Mouse (Mus musculus) heart, adult 2 months (tissue): Measurements from ENCODE around the gene Gm10197. TPM values are rescaled to one million over a fixed set of nuclear protein-coding genes. Genes with fewer than 3 reads are reported as not detected.
"Not testable (repeated sequence)": the region's sequence is repeated elsewhere in the genome, so short reads cannot be mapped to it uniquely, and the experiment has no call there.

ENCODE experiments used
- DNase-seq, 2 experiments: peaks; one replicate each; pipeline ENCODE4 v3.0.0; 2021
- H3K27ac ChIP-seq: fragments of 200-600 bp; 2 replicates; pipeline ENCODE4 v1.8.1; 2022
- H3K27me3 ChIP-seq: fragments of 200-500 bp; 2 replicates; pipeline ENCODE4 v1.6.1; 2012; ENCODE audit warnings: mild to moderate bottlenecking, low read length, inconsistent platforms, mixed read lengths; ENCODE audit not compliant: control insufficient read depth, insufficient read depth
- H3K36me3 ChIP-seq: fragments of 200-500 bp; 2 replicates; pipeline ENCODE4 v1.6.1; 2012; ENCODE audit warnings: low read length, inconsistent platforms; ENCODE audit not compliant: control insufficient read depth, insufficient read depth
- H3K4me1 ChIP-seq: fragments of 200-500 bp; 2 replicates; pipeline ENCODE4 v1.6.1; 2011; ENCODE audit warnings: low read length; ENCODE audit not compliant: control insufficient read depth, insufficient read depth
- H3K4me3 ChIP-seq: fragments of 200-600 bp; 2 replicates; pipeline ENCODE4 v1.8.1; 2022
- H3K79me2 ChIP-seq: fragments of 200-500 bp; replicated peaks from 2 replicates; pipeline ENCODE4 v1.6.1; 2012; ENCODE audit warnings: mild to moderate bottlenecking, inconsistent platforms, low read length, moderate library complexity, mixed read lengths; ENCODE audit not compliant: control insufficient read depth, insufficient read depth
- H3K9ac ChIP-seq: fragments of 200-500 bp; 2 replicates; pipeline ENCODE4 v1.6.1; 2012; ENCODE audit warnings: low read depth, mild to moderate bottlenecking, control low read depth, inconsistent platforms, low read length, mixed read lengths
- CTCF ChIP-seq: fragments of 200-600 bp; IDR thresholded peaks from 2 replicates; pipeline ENCODE4 v1.8.1; 2022; ENCODE audit warnings: antibody characterized with exemption, mild to moderate bottlenecking, moderate library complexity
- EP300 ChIP-seq: fragments of 200-500 bp; IDR thresholded peaks from 2 replicates; pipeline ENCODE4 v1.6.1; 2011; ENCODE audit warnings: low read depth, low read length, control low read depth; ENCODE audit not compliant: insufficient read depth
- POLR2A ChIP-seq: fragments of 200-500 bp; IDR thresholded peaks from 2 replicates; pipeline ENCODE4 v1.6.1; 2011; ENCODE audit warnings: mild to moderate bottlenecking, low read depth, low read length, control low read depth; ENCODE audit not compliant: insufficient read depth
- WGBS: fragments of 180-500 bp; shearing (Covaris S2); methylation state at CpG from one replicate; pipeline ENCODE4 v1.1.7; 2018; 5-methylcytosine and 5-hydroxymethylcytosine counted together
- intact Hi-C: fragments of 180-260 bp; cut with DNase I; formaldehyde crosslinking; loops from one replicate; pipeline ENCODE4 v1.15.1; 2025
- polyA plus RNA-seq: library from polyadenylated mRNA; depleted of rRNA; stranded (reverse); fragments of >200 nt; gene quantifications from 2 replicates; pipeline ENCODE4 v1.2.3, GENCODE M21; 2012
- total RNA-seq, 2 experiments: library from RNA; stranded (reverse); gene quantifications; 2 replicates each; pipeline ENCODE4 v1.2.3; 2021

Gene Gm10197
- total and polyA plus RNA-seq, 3 experiments, result not detected

GRCm38 (mm10) chr19:53399213-53399612, 27.6 kb upstream of the Gm10197 start:
- H3K9ac ChIP-seq, result no peak overlapping the region
- H3K79me2 ChIP-seq, result no peaks in the 10 kb centered on the region
- H3K36me3 ChIP-seq, result no peaks in the 10 kb centered on the region
- TF ChIP-seq EP300 (no peak), POLR2A (no peak), CTCF (no peak)
- no peaks in the 10 kb centered on the region for H3K4me1 ChIP-seq
- H3K27ac ChIP-seq, result no peak overlapping the region
- H3K27me3 ChIP-seq, result no peaks in the 10 kb centered on the region
- WGBS, result 53% methylated on average over 4 of the region's 4 CpGs
- intact Hi-C loops, result loop anchor here (10.0 kb wide), 1 partner anchor 546 kb away; the partner anchor contains the start of genes Bbip1 and Shoc2
- no peak for DNase-seq
- H3K4me3 ChIP-seq, result no peak overlapping the region

- Histone ChIP-seq H3K27ac (no peak overlapping the region), H3K4me1 (no peaks in the 10 kb centered on the region), H3K27me3 (no peaks in the 10 kb centered on the region), H3K36me3 (no peaks in the 10 kb centered on the region), H3K9ac (no peak overlapping the region), H3K4me3 (no peak overlapping the region), H3K79me2 (no peaks in the 10 kb centered on the region)
- DNase-seq, result no peak
- intact Hi-C loops, result loop anchor here (10.0 kb wide), 1 partner anchor 547 kb away; the partner anchor contains the start of genes Bbip1 and Shoc2
- no peak for TF ChIP-seq POLR2A
- TF ChIP-seq EP300, result no peak
- 76% methylated on average over 12 of the region's 12 CpGs for WGBS
These were observed 26.1 kb upstream of the Gm10197 start for GRCm38 (mm10) chr19:53397451-53398233.

- not testable (repeated sequence) for H3K9ac ChIP-seq, H3K79me2 ChIP-seq, DNase-seq, H3K27ac ChIP-seq, H3K4me3 ChIP-seq, H3K36me3 ChIP-seq, H3K4me1 ChIP-seq, H3K27me3 ChIP-seq
- 69% methylated on average over 5 of the region's 5 CpGs for WGBS
- intact Hi-C loops, result loop anchor here (10.0 kb wide), 1 partner anchor 549 kb away; the partner anchor contains the start of genes Bbip1 and Shoc2
These were observed 24.2 kb upstream of the Gm10197 start for GRCm38 (mm10) chr19:53395805-53396204.

GRCm38 (mm10) chr19:53394956-53395355, 23.4 kb upstream of the Gm10197 start:
- not testable (repeated sequence) for H3K27ac ChIP-seq, H3K4me3 ChIP-seq, H3K36me3 ChIP-seq, H3K4me1 ChIP-seq, H3K27me3 ChIP-seq, H3K9ac ChIP-seq, H3K79me2 ChIP-seq, DNase-seq
- intact Hi-C loops, result loop anchor here (10.0 kb wide), 1 partner anchor 550 kb away; the partner anchor contains the start of genes Bbip1 and Shoc2
- WGBS, result 61% methylated on average over 3 of the region's 3 CpGs

GRCm38 (mm10) chr19:53394552-53394951, 23.0 kb upstream of the Gm10197 start:
- Histone ChIP-seq H3K36me3 (no peaks in the 10 kb centered on the region), H3K9ac (no peak overlapping the region), H3K27me3 (no peaks in the 10 kb centered on the region), H3K27ac (no peak overlapping the region), H3K79me2 (peaks cover 5% of the 10 kb centered on the region), H3K4me3 (no peak overlapping the region), H3K4me1 (peaks cover 2% of the 10 kb centered on the region)
- TF ChIP-seq POLR2A, result no peak
- peak; percentile 86 for TF ChIP-seq CTCF
- TF ChIP-seq EP300, result no peak
- 6% methylated on average over 7 of the region's 7 CpGs for WGBS
- intact Hi-C loops, result loop anchor here (10.0 kb wide), 1 partner anchor 550 kb away; the partner anchor contains the start of genes Bbip1 and Shoc2
- DNase-seq, result peak; percentile 28 to 40

- H3K36me3 ChIP-seq, result peaks cover 6% of the 10 kb centered on the region; the same call in 1 of the 2 replicates
- H3K27me3 ChIP-seq, result no peaks in the 10 kb centered on the region
- intact Hi-C loops, result loop anchor here (1.0 to 10.0 kb wide), 2 partner anchors 186 to 551 kb away; partner anchors contain the start of genes Bbip1 and Shoc2
- peaks cover 2% of the 10 kb centered on the region for H3K4me1 ChIP-seq
- no peak overlapping the region for H3K27ac ChIP-seq
- no peak overlapping the region for H3K9ac ChIP-seq
- H3K79me2 ChIP-seq, result peaks cover 5% of the 10 kb centered on the region
- TF ChIP-seq CTCF (no peak), POLR2A (no peak), EP300 (no peak)
- DNase-seq, result no peak
- H3K4me3 ChIP-seq, result no peak overlapping the region
These were observed 22.1 kb upstream of the Gm10197 start for GRCm38 (mm10) chr19:53393646-53394045.
